Mouse (Mus musculus): ENCODE measurements at regions not wholly inside any gene's neighbourhood (a gene's known extent, or its start where the extent isn't known, plus 50 kb on each side); places are given as distances from the start of the nearest gene placed in this dataset.

- no peak overlapping the region for H3K4me2 ChIP-seq
- WGBS, result 89% methylated on average over 5 of the region's 5 CpGs
- no peak for ATAC-seq
These were observed 307.9 kb upstream of the Noct start for GRCm38 (mm10) chr3:50916305-50916854.

DNA sequence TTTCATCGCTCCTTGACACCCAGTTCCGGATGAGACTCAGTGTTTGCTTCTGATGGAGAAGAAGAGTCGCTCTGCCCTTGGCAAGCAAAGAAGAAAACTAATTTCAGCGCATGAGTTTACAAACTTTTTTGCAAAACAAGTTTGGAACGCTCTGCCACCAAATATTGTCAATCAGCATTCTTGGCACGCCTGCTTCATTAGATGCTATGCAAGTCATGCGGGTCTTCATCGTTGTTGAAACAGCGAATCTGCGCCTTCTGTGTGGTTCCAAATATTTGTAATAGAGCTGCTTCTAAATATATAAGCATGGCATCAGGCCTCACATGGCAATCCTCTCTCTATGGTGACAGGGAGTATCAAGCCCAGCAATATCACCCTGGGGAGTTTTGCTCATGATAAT lies 301.9 kb upstream of the Noct start:
- Histone ChIP-seq H3K36me3 (ENCODE audit: poor library complexity, severe bottlenecking) (no peaks in the 10 kb centered on the region), H3K4me3 (no peak overlapping the region), H3K9me3 (replicated peaks) (no peaks in the 10 kb centered on the region), H3K27me3 (no peaks in the 10 kb centered on the region), H3K27ac (peak overlapping the region; percentile 40), H3K4me2 (no peak overlapping the region), H3K4me1 (peaks cover 27% of the 10 kb centered on the region), H3K9ac (no peak overlapping the region)
- 90% methylated on average over 10 of the region's 10 CpGs for WGBS
- no peak for ATAC-seq

More at GRCm38 (mm10) chr3:50916305-50916854, 307.9 kb upstream of the Noct start:
- Histone ChIP-seq H3K4me1 (peaks cover 16% of the 10 kb centered on the region), H3K36me3 (ENCODE audit: poor library complexity, severe bottlenecking) (no peaks in the 10 kb centered on the region), H3K9me3 (replicated peaks) (no peaks in the 10 kb centered on the region), H3K27ac (no peak overlapping the region), H3K4me3 (no peak overlapping the region), H3K27me3 (no peaks in the 10 kb centered on the region), H3K9ac (no peak overlapping the region)

- H3K4me3 ChIP-seq, result no peak overlapping the region
- no peak overlapping the region for H3K4me2 ChIP-seq
- no peaks in the 10 kb centered on the region for H3K36me3 ChIP-seq (ENCODE audit: poor library complexity, severe bottlenecking)
- H3K27me3 ChIP-seq, result no peaks in the 10 kb centered on the region
- no peak for ATAC-seq
- peaks cover 27% of the 10 kb centered on the region for H3K4me1 ChIP-seq
- 61% methylated on average over 5 of the region's 5 CpGs for WGBS
- no peak overlapping the region for H3K9ac ChIP-seq
- H3K9me3 ChIP-seq (replicated peaks), result no peaks in the 10 kb centered on the region
- peak overlapping the region; percentile 40; the same call in 1 of the 2 replicates for H3K27ac ChIP-seq
These were observed 301.4 kb upstream of the Noct start for GRCm38 (mm10) chr3:50922832-50923231.

DNA sequence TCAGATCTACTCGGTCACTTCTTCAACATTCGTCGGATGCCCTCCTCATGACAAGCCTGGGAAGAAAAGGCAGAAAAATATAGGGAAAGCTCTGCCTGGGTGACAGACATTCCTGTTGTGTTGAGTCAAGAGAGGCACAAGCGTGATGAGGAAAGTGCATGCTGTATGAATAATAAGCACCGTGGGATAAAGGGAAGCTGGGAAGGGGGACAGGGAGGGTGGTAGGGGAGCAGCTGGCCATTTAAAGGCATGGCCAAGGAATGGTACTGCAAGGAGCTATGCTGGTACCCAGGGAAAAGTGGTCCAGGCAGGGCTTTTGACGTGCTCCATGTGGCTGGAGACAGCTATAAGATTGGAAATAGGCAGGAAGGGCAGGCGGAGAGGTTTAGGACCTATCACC lies 300.9 kb upstream of the Noct start:
- WGBS, result 35% methylated on average over 7 of the region's 7 CpGs
- Histone ChIP-seq H3K4me1 (peaks cover 27% of the 10 kb centered on the region), H3K9ac (no peak overlapping the region), H3K9me3 (replicated peaks) (no peaks in the 10 kb centered on the region), H3K4me2 (no peak overlapping the region), H3K36me3 (ENCODE audit: poor library complexity, severe bottlenecking) (no peaks in the 10 kb centered on the region), H3K4me3 (no peak overlapping the region), H3K27me3 (no peaks in the 10 kb centered on the region), H3K27ac (peak overlapping the region; percentile 10; the same call in 1 of the 2 replicates)
- ATAC-seq, result peak; percentile 92

DNA sequence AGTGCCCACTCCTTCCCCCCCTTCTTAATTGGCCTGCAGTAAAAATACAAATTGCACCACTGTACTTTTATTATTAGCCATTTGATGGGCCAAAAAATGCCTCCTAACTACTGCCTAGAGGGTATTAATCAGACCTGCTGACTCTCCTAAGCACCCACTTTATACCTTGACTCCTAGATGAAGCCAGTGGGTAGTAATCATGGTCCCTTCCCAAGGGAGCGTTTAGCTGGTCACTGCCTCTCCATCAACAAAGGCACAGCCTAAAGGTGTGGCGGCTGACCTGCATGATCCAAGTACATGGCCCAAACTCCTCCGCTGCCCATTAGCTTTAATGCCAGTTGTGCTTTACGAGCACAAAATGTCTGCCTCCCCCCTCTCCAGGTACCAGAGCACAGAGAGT lies 296.9 kb upstream of the Noct start:
- 73% methylated on average over 4 of the region's 4 CpGs for WGBS
- Histone ChIP-seq H3K4me1 (peaks cover 27% of the 10 kb centered on the region), H3K9ac (no peak overlapping the region), H3K27ac (no peak overlapping the region), H3K27me3 (no peaks in the 10 kb centered on the region), H3K36me3 (ENCODE audit: poor library complexity, severe bottlenecking) (no peaks in the 10 kb centered on the region), H3K9me3 (replicated peaks) (no peaks in the 10 kb centered on the region), H3K4me2 (no peak overlapping the region), H3K4me3 (no peak overlapping the region)
- ATAC-seq, result no peak

- Histone ChIP-seq H3K27ac (no peak overlapping the region), H3K36me3 (ENCODE audit: poor library complexity, severe bottlenecking) (no peaks in the 10 kb centered on the region), H3K4me2 (no peak overlapping the region), H3K4me1 (peaks cover 15% of the 10 kb centered on the region; the same call in 1 of the 2 replicates), H3K9ac (no peak overlapping the region), H3K27me3 (no peaks in the 10 kb centered on the region), H3K4me3 (no peak overlapping the region), H3K9me3 (replicated peaks) (no peaks in the 10 kb centered on the region)
- no peak for ATAC-seq
- 91% methylated on average over 1 of the region's 1 CpGs for WGBS
These were observed 295.2 kb upstream of the Noct start for GRCm38 (mm10) chr3:50929013-50929412.

DNA sequence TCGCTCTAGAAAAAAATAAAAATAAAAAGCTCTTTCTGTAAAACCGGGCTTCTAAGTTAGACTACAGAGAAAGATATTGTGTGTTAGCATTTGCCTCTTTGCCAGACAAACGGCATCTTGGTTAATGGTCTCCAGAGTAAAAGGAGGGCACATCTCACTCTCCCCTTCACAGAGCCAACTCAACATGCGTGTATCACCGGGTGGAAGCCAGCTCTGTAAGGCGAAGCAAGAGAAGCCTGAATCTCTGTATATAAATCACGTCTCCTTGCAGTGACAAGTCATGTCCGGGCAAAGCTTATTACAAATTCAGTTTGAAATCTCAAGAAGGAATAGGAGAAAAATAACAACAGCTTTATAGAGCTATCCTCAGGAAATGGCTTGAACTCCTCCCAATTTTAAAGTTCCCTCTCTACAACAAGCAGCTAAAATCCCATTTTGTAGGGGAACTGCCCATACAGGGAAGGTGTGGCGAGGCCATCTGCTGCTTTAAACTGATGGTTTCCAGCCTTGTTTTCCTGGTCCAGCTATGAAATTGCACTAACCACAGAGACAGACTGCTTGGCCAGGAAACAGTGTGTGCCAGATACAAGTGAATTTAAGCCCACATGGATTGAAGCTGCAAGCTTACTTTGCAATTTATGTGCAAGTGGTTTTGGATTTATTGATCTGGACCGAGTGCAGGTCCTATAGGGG lies 291.7 kb upstream of the Noct start:
- no peaks in the 10 kb centered on the region for H3K36me3 ChIP-seq (ENCODE audit: poor library complexity, severe bottlenecking)
- no peaks in the 10 kb centered on the region for H3K27me3 ChIP-seq
- no peak overlapping the region for H3K4me3 ChIP-seq
- 0 out of 2 replicates have a peak, but pooled peaks cover 4% of the 10 kb centered on the region for H3K4me1 ChIP-seq
- H3K9me3 ChIP-seq (replicated peaks), result no peaks in the 10 kb centered on the region
- ATAC-seq, result 0 out of 2 replicates have a peak, but pooled peaks have one; percentile 38
- no peak overlapping the region for H3K4me2 ChIP-seq
- peak overlapping the region; percentile 22 for H3K27ac ChIP-seq
- WGBS, result 85% methylated on average over 10 of the region's 10 CpGs
- H3K9ac ChIP-seq, result no peak overlapping the region

DNA sequence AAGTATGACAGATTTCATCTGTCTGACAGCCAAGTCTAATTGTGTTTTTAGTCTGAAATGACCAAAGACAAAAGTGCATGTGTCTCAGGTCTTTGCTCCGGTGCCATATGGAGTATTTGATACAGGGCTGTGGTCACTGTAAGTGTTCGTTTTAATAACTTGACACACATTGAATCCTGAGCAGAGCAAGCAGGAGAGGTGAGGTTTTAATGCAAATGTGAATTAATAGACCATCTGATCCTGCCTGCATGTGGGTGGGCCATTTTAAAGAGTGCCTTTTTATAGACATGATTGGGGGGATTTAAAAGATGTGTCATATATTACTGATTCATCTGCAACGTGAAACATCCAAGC lies 291.2 kb upstream of the Noct start:
- Histone ChIP-seq H3K9me3 (replicated peaks) (no peaks in the 10 kb centered on the region), H3K27ac (0 out of 2 replicates have a peak overlapping the region, but pooled peaks have one; percentile 22), H3K4me3 (no peak overlapping the region), H3K9ac (no peak overlapping the region), H3K4me1 (0 out of 2 replicates have a peak, but pooled peaks cover 4% of the 10 kb centered on the region), H3K27me3 (no peaks in the 10 kb centered on the region), H3K36me3 (ENCODE audit: poor library complexity, severe bottlenecking) (no peaks in the 10 kb centered on the region), H3K4me2 (no peak overlapping the region)
- ATAC-seq, result no peak
- 70% methylated on average over 3 of the region's 3 CpGs for WGBS

- Histone ChIP-seq H3K9me3 (replicated peaks) (no peaks in the 10 kb centered on the region), H3K4me3 (no peak overlapping the region), H3K36me3 (ENCODE audit: poor library complexity, severe bottlenecking) (no peaks in the 10 kb centered on the region), H3K9ac (no peak overlapping the region), H3K27me3 (no peaks in the 10 kb centered on the region), H3K4me2 (no peak overlapping the region), H3K4me1 (0 out of 2 replicates have a peak, but pooled peaks cover 9% of the 10 kb centered on the region), H3K27ac (no peak overlapping the region)
- 83% methylated on average over 5 of the region's 5 CpGs for WGBS
- no peak for ATAC-seq
These were observed 284.6 kb upstream of the Noct start for GRCm38 (mm10) chr3:50939602-50940001.

DNA sequence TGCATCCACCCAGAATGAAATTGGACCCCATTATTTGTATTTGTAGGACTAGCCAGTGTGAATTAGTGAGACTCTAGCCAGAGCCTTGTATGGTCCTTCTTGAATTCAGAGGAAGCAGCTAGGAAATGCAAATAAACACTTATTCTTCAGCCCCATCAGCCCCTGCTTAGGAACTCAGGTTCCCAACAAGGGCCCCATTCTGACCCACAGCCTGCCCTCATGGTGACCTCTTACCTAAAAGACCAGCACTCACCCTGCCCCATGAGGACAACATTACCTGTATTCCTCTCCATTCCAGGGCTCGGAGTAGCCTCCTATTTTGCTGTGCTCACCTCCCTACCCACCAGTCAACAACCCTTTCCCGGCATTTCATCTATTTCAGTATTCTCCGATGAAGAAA lies 283.6 kb upstream of the Noct start:
- H3K27ac ChIP-seq, result no peak overlapping the region
- H3K9ac ChIP-seq, result no peak overlapping the region
- H3K4me3 ChIP-seq, result no peak overlapping the region
- no peaks in the 10 kb centered on the region for H3K9me3 ChIP-seq (replicated peaks)
- H3K4me1 ChIP-seq, result 0 out of 2 replicates have a peak, but pooled peaks cover 9% of the 10 kb centered on the region
- ATAC-seq, result no peak
- no peaks in the 10 kb centered on the region for H3K36me3 ChIP-seq (ENCODE audit: poor library complexity, severe bottlenecking)
- no peak overlapping the region for H3K4me2 ChIP-seq
- no peaks in the 10 kb centered on the region for H3K27me3 ChIP-seq
- WGBS, result 75% methylated on average over 3 of the region's 3 CpGs

DNA sequence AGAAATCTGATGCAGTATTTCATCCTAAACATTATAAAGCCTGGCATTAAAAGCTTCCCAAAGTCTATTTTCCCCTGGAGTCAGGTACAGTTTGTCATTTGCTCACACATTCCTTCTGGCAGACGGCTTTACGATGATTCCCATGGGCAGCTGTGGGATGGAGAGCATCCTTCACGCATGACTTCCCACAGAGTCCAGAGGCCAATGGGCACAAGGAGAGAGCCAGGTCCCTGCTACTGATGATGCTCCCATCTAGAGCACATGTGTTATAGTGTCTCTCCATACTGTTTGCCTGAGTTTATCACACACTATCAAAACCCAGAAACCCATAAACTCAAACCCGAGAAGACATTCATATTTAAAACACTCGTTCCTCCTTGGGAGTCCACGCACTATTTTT lies 270.8 kb upstream of the Noct start:
- H3K9ac ChIP-seq, result no peak overlapping the region
- no peak overlapping the region for H3K4me3 ChIP-seq
- no peaks in the 10 kb centered on the region for H3K4me1 ChIP-seq
- H3K4me2 ChIP-seq, result no peak overlapping the region
- ATAC-seq, result no peak
- WGBS, result 87% methylated on average over 6 of the region's 6 CpGs
- H3K27ac ChIP-seq, result no peak overlapping the region
- H3K27me3 ChIP-seq, result no peaks in the 10 kb centered on the region
- no peaks in the 10 kb centered on the region for H3K9me3 ChIP-seq (replicated peaks)
- H3K36me3 ChIP-seq (ENCODE audit: poor library complexity, severe bottlenecking), result no peaks in the 10 kb centered on the region

DNA sequence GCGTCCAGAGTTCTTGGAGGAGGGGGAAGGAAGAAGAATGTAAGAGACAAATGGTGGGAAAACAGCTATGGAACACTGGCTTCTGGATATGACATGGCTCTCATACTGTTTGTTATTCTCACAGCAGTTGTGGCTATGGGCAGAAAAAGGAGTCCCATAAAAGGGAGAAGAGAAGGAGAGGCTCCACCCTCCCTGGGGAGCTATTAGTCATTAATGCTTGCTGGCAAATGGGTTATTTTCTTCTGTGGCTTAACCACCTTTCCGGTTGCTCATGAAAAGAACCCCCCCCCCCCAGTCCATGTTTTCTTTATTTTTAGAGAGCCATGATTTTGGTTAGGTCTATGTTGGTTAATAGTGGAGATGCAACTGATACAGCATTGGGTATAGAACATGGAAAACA lies 253.9 kb upstream of the Noct start:
- Histone ChIP-seq H3K27ac (no peak overlapping the region), H3K27me3 (no peaks in the 10 kb centered on the region), H3K36me3 (ENCODE audit: poor library complexity, severe bottlenecking) (no peaks in the 10 kb centered on the region), H3K4me1 (peaks cover 5% of the 10 kb centered on the region; the same call in 1 of the 2 replicates), H3K4me2 (no peak overlapping the region), H3K9me3 (replicated peaks) (no peaks in the 10 kb centered on the region), H3K9ac (no peak overlapping the region), H3K4me3 (no peak overlapping the region)
- no peak for ATAC-seq
- WGBS, result 94% methylated on average over 2 of the region's 2 CpGs

Measured in forebrain, embryonic 13.5 days (tissue).